Mouse (Mus musculus) ES-E14 (cell line): ENCODE results near the gene Rhbdd1.

Experiments
- CHD2 ChIP-seq: IDR thresholded peaks from 2 replicates; pipeline ENCODE4 v1.6.1; 2014; ENCODE audit warnings: mild to moderate bottlenecking, low read depth, low read length, inconsistent platforms
- MAFK ChIP-seq: IDR thresholded peaks from 2 replicates; pipeline ENCODE4 v1.6.1; 2014; ENCODE audit warnings: mild to moderate bottlenecking, low read depth, low read length, inconsistent platforms; ENCODE audit not compliant: insufficient read depth
- ZC3H11A ChIP-seq: IDR thresholded peaks from 2 replicates; pipeline ENCODE4 v1.6.1; 2012; ENCODE audit warnings: low read depth, mild to moderate bottlenecking, inconsistent platforms, low read length, borderline replicate concordance

GRCm38 (mm10) chr1:82459350-82459749 is 143.1 kb downstream of the Rhbdd1 start:
- TF ChIP-seq ZC3H11A (no peak), MAFK (no peak), CHD2 (no peak)
